Mouse (Mus musculus): ENCODE data around the gene Scn8a. TPM values are rescaled to one million over a fixed set of nuclear protein-coding genes. Genes with fewer than 3 reads are reported as not detected.

The Scn8a gene
- total RNA-seq, 2 experiments from 2014 or later, result 197 to 226 TPM

- peak in 1 of 2 experiments; percentile 48 for DNase-seq (ENCODE audit: low spot score in 2 of 2)
Observed at GRCm38 (mm10) chr15:101008386-101009010, 138.8 kb downstream of the Scn8a start.

GRCm38 (mm10) chr15:101011352-101011751 lies 141.7 kb downstream of the Scn8a start:
- no peak for DNase-seq (ENCODE audit: low spot score in 2 of 2)

GRCm38 (mm10) chr15:101028960-101029359 lies 159.3 kb downstream of the Scn8a start:
- DNase-seq (ENCODE audit: low spot score in 2 of 2), result no peak

GRCm38 (mm10) chr15:101039651-101040050 lies 170.0 kb downstream of the Scn8a start:
- peak in 1 of 2 experiments; percentile 31 for DNase-seq (ENCODE audit: low spot score in 2 of 2)

GRCm38 (mm10) chr15:101041966-101042365 lies 172.3 kb downstream of the Scn8a start:
- DNase-seq (ENCODE audit: low spot score in 2 of 2), result no peak

- DNase-seq (ENCODE audit: low spot score in 2 of 2), result peak; percentile 75 to 82
Observed at GRCm38 (mm10) chr15:101042613-101043012, 173.0 kb downstream of the Scn8a start.

GRCm38 (mm10) chr15:101044531-101044930 lies 174.9 kb downstream of the Scn8a start:
- DNase-seq (ENCODE audit: low spot score in 2 of 2), result no peak

GRCm38 (mm10) chr15:101046039-101046526 lies 176.4 kb downstream of the Scn8a start:
- no peak for DNase-seq (ENCODE audit: low spot score in 2 of 2)

- DNase-seq (ENCODE audit: low spot score in 2 of 2), result peak; percentile 59 to 66
Observed at GRCm38 (mm10) chr15:101046527-101047193, 177.0 kb downstream of the Scn8a start.

- DNase-seq (ENCODE audit: low spot score in 2 of 2), result no peak
Observed at GRCm38 (mm10) chr15:101047194-101047555, 177.5 kb downstream of the Scn8a start, which contains the start of gene Gm47841. TSS of gene Gm47841 (minus strand) at chr15:101047397.

GRCm38 (mm10) chr15:101048338-101048896 lies 178.8 kb downstream of the Scn8a start:
- DNase-seq (ENCODE audit: low spot score in 2 of 2), result no peak

GRCm38 (mm10) chr15:101051869-101052268 lies 182.2 kb downstream of the Scn8a start:
- no peak for DNase-seq (ENCODE audit: low spot score in 2 of 2)

GRCm38 (mm10) chr15:101052560-101053501 lies 183.2 kb downstream of the Scn8a start:
- DNase-seq (ENCODE audit: low spot score in 2 of 2), result no peak

GRCm38 (mm10) chr15:101053832-101054459 lies 184.3 kb downstream of the Scn8a start:
- no peak for DNase-seq (ENCODE audit: low spot score in 2 of 2)

GRCm38 (mm10) chr15:101054541-101054940 lies 184.9 kb downstream of the Scn8a start:
- no peak for DNase-seq (ENCODE audit: low spot score in 2 of 2)

- DNase-seq (ENCODE audit: low spot score in 2 of 2), result peak; percentile 63 to 69
Observed at GRCm38 (mm10) chr15:101056225-101056624, 186.6 kb downstream of the Scn8a start.

GRCm38 (mm10) chr15:101059570-101060279 lies 190.1 kb downstream of the Scn8a start:
- no peak for DNase-seq (ENCODE audit: low spot score in 2 of 2)

GRCm38 (mm10) chr15:101060280-101060852 lies 190.7 kb downstream of the Scn8a start:
- DNase-seq (ENCODE audit: low spot score in 2 of 2), result no peak

- DNase-seq (ENCODE audit: low spot score in 2 of 2), result no peak
Observed at GRCm38 (mm10) chr15:101065069-101065468, 195.4 kb downstream of the Scn8a start.
